Mouse (Mus musculus) ovary, postnatal 36 days (tissue): ENCODE results near the gene Tmem201.
A peak's percentile ranks its signal among the peaks of the same experiment; 100 is the strongest.

Source experiments
- DNase-seq: peaks from one replicate; pipeline ENCODE4 v3.0.0; 2022; ENCODE audit warnings: low spot score, mixed read lengths

The Tmem201 gene

DNA sequence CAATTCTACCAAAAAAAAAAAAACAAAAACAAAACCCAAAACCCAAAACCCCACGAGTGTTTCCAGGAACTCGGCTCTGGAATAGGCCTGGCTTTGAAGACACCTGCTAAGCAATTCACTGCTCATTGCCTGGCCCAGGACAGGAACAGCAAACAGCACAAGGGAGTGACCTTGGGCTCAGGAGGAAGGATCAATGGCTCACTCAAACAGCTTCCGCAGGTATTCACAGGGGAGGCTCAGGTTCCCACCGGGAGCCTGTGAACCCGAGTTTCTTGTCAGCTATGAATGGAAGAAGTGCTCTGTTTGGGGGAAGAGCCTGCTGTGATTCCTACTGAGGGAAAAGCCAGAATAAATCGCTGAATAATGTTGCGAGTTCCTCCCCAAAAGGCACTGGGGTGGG, 54.0 kb downstream of the Tmem201 start:
- no peak for DNase-seq

DNA sequence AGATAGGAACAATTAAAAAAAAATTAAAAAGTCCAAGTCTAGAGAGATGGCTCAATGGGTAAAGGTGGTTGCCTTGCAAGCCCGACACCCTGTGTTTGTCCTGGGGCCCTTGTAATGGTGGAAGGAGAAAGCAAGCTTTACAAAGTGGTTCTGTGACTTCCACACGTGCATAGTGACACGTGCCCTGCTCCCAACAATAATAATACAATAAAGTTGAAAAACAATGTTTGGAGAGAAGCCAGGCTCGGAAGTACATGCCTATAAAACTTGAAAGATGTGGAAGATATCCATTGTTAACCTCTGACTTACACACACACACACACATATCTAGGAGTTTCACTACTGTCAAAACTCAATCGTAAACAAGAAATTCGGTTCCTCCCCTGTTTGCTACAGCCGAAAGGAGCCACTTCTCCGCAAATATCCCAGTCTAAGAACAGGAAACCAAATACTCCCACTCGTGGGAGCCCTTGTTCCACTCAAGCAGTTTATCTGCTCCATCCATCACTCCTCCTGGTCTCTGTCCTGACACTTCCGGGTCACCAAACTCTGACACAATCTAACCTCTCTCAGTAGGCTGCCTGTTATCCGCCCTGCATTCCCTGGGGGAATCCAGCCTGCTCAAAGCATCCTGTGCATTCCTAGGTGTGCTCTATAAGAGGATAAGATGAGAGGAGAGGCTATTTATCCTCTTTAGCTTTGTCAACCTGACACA, 58.6 kb downstream of the Tmem201 start:
- DNase-seq = no peak

DNA sequence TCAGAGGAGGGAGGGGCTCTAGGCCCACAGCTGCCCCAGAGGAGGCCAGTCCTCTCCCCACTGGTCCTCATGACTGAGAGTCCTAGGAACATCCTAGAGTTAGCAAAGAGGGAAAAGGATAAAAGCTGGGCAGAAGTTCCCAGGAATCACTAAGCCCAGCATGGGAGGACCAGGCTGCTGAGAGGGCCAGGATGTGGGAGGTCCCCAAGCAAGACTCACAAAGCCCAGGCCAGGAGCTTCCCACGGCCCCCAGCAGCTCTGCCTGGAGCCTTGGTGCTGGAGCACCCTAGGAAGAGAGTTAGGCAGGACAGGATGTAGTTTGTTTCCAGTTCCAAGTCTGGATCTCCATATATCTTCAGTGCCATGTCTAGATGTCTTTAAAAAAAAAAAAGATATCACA, 59.8 kb downstream of the Tmem201 start:
- no peak for DNase-seq

DNA sequence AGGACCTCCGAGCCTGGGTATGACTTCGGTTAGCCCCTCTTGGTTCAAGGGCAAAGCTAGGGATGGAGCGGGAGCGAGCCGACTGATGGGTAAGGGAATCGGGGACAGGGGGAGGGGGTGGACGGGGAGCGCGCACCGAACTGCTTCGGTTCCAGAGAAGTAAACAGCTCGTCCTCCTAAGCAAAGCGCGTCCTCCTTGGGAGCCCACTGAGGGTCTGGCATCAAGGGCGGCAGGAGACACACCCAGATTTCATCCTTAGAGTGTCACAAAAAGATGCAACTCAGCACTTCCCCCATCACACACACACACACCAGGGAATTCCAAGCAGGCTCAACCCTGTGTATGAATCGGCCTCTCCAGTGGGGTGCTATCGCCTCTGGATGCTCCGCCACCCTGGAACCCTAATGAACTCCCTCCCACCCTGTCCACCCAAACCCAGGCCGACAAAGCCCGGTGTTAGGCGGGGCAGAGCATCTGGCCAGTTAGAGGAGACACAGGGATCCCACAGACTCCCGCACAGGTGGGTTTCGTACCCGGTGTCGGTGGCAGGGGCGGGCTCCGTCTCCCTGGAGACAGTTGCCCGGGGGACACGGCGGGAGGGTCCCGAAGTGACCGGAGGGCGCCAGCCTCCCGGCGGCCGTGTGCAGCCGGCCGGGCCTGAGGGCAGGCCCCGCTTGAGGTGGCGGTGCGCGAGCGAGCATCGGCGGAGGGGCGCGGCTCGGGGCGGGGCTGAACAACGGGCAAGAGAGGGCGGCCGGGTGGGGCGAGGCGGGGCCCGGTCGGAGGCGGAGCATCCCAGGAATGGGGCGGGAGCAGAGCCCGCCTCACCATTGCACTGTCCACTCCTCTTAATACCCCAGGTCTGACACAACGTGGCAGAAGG, 62.2 kb downstream of the Tmem201 start:
- peak; percentile 88 for DNase-seq

DNA sequence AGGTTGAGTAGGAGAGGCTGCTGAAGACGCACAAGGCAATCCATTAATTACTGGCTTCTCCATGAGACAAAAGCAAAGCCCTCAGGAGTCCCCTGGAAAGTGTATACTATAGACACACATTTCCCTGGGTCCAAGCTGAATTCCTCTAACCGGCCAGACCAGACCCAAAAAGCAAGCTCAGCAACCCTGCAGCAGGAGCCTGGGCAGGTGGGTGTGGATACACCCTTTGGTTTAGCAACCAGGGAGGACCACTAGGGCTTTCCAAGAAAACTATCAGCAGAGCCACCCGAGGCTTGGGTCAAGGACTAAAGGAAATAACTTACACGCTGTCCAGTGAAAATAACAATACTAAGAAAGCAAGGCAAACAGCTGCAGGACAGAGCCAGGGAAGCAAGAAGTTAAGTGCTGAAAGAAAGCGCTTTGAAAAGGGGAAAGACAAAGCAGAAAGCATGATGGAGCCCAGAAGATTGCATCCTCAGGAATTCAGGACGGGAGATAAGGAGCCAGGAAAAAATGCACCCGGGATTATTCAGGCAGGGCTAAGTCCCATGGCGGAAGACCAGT, 62.9 kb downstream of the Tmem201 start:
- DNase-seq = no peak

DNA sequence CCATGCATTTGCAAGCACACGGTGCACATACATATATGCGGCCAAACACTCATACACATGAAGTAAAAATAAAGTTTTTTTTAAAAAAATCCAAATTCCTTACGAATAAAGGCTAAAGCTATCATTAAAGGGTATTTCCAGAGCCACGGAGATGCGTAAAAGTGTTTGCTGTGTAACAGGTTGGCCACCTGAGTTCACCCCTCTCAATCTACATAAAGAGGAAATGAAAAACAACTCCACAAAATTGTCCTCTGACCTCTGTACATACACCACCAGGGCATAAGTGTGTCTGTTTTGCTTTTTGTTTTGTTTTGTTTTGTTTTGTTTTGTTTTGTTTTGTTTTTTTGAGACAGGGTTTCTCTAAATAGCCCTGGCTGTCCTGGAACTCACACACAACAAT, 65.1 kb downstream of the Tmem201 start:
- DNase-seq = no peak

DNA sequence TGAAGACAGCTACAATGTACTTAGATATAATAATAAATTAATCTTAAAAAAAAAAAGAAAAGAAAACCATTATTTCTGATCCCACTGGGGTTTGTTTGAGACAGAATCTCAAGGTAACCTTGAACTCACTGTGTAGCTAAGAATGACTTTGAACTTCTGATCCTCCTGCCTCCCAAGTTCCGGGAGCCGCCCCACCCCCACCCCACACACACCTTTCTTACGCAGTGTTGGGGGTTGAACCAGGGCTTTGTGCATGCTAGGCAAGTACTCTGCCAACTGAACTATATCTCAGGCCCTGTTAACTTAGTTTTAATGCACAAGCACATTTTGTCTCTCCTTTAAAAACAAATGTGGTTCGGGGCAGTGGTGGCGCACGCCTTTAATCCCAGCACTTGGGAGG, 66.7 kb downstream of the Tmem201 start:
- no peak for DNase-seq

DNA sequence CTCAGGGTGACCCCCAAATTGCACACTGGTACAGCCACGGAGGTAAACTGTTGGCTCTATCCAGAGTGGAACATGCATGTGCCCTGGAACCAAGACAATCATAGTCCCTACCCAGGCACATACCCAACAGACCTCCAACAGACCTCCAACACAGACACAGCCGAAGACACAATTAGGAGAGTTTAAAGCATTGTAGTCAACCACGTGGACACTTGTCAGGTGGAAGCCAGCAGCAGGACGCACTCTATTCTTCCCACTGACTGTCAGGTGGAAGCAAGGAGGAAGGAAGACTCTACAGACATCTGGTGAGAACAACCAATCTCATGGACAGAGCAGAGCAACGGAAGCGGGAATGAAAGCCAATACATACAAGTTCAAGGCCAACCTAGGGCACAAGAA, 72.2 kb downstream of the Tmem201 start:
- DNase-seq = no peak
